Mouse (Mus musculus) hindbrain, embryonic 15.5 days (tissue): ENCODE measurements at regions not wholly inside any gene's neighbourhood (a gene's known extent, or its start where the extent isn't known, plus 50 kb on each side); places are given as distances from the start of the nearest gene placed in this dataset.

Experiments used
- ATAC-seq: fragments of 200-750 bp; cut with Nextera tagmentation; 2 replicates; pipeline ENCODE4 v1.8.0; 2017; ENCODE audit warnings: low read depth, moderate number of reproducible peaks, moderate TSS enrichment; ENCODE audit not compliant: low FRiP score
- H3K27ac ChIP-seq: fragments of 300-500 bp; sonication (generic); replicated peaks from 2 replicates; pipeline ENCODE4 v1.5.1; 2015; ENCODE audit warnings: mild to moderate bottlenecking, inconsistent platforms
- H3K27me3 ChIP-seq: fragments of 300-500 bp; sonication (generic); 2 replicates; pipeline ENCODE4 v1.6.1; 2015; ENCODE audit warnings: control low read depth, inconsistent platforms
- H3K36me3 ChIP-seq: fragments of 300-500 bp; sonication (generic); 2 replicates; pipeline ENCODE4 v1.6.1; 2015; ENCODE audit warnings: control low read depth, inconsistent platforms
- H3K4me1 ChIP-seq: fragments of 300-500 bp; sonication (generic); replicated peaks from 2 replicates; pipeline ENCODE4 v1.6.1; 2015; ENCODE audit warnings: control low read depth, inconsistent platforms
- H3K4me2 ChIP-seq: fragments of 300-500 bp; sonication (generic); 2 replicates; pipeline ENCODE4 v1.6.1; 2015; ENCODE audit warnings: moderate library complexity, mild to moderate bottlenecking, inconsistent platforms
- H3K4me3 ChIP-seq: fragments of 300-500 bp; sonication (generic); 2 replicates; pipeline ENCODE4 v1.5.1; 2015; ENCODE audit warnings: mild to moderate bottlenecking, inconsistent platforms
- H3K9ac ChIP-seq: fragments of 300-500 bp; sonication (generic); 2 replicates; pipeline ENCODE4 v1.6.1; 2015; ENCODE audit warnings: inconsistent platforms
- H3K9me3 ChIP-seq: fragments of 300-500 bp; sonication (generic); 2 replicates; pipeline ENCODE4 v1.6.1; 2016; ENCODE audit warnings: control low read depth, inconsistent platforms
- WGBS: fragments of 180-500 bp; shearing (Covaris S2); methylation state at CpG from one replicate; pipeline ENCODE4 v1.1.7; 2015; 5-methylcytosine and 5-hydroxymethylcytosine counted together

DNA sequence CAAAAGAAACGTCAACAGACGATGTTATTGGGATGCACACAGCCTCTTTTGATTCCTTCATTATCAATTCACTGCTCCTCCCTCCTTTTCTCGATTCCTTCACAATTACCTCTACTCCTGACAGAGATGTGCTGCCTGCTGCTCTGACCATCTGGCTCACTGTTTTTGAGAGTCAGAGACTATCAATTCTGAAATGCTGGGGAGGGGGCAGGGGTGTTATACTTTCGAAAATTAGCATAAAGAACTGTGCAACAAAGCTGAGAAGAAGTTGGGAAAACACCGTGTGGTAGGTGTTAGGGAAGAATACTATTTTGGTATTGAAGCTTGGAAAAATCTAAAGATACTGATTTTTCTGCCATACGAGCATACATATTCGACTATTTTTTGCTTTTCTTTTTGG is 96.4 kb downstream of the Nedd1 start:
- ATAC-seq = no peak
- no peak overlapping the region for H3K4me3 ChIP-seq

DNA sequence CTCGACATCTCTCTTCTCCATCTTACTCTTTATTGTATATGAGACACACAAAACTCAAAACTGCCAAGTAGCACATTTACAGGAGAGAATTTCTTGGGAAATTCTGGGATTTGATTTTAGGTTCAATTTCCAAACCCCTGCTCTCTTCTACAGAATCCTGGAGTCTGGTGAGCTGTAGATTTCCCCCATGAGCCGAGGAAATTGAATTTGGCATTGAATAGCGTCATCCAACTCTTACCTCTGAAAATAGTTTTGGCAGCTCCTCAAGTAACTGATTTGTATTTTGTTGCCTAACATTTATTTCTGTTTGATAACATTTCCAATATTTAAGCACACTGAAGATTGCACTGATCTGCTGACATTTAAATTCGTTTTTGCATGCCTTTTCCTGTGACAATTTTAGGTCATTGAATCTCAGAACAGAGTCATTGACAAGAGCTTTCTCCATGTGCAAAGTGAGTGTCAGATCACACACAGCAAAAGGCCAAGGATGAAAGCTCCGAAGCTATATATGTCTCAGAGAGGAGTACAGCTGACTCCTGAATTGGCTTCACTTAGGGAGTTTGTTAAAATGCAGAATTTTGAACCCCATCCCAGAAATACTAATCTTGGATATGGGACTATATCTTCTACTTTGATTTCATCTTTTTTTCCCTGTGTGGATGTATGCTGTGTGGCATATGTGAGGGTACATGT is 106.4 kb downstream of the Nedd1 start:
- Histone ChIP-seq H3K36me3 (no peaks in the 10 kb centered on the region), H3K27ac (no peak overlapping the region), H3K4me2 (no peak overlapping the region), H3K9ac (no peak overlapping the region), H3K9me3 (no peaks in the 10 kb centered on the region), H3K27me3 (no peaks in the 10 kb centered on the region), H3K4me1 (no peaks in the 10 kb centered on the region), H3K4me3 (no peak overlapping the region)
- no peak for ATAC-seq
- WGBS = 84% methylated on average over 5 of the region's 5 CpGs

More for the DNA sequence above, 96.4 kb downstream of the Nedd1 start:
- Histone ChIP-seq H3K36me3 (no peaks in the 10 kb centered on the region), H3K9me3 (no peaks in the 10 kb centered on the region), H3K9ac (no peak overlapping the region), H3K27ac (no peak overlapping the region), H3K4me2 (no peak overlapping the region), H3K27me3 (no peaks in the 10 kb centered on the region), H3K4me1 (no peaks in the 10 kb centered on the region)
- 61% methylated on average over 7 of the region's 7 CpGs for WGBS

DNA sequence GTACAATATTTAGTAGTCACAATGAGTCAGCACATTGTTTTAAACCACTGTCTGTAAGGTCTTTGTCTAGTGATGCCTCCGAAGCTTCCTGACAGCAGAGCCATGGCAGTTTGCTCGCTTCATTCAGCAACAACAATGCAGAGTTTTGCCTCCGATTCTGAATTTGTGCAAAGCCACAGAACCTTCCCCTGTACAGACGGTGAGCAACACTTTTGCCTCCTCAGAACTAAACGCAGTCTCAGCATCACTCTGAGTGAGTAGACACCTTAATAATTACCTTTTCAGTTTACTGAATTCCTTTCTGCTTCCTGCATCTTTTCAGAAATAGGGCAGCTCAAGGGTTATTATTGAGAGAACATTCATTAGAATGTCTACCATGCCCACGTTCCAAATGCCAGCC is 107.9 kb downstream of the Nedd1 start:
- Histone ChIP-seq H3K4me1 (no peaks in the 10 kb centered on the region), H3K27me3 (no peaks in the 10 kb centered on the region), H3K4me3 (no peak overlapping the region), H3K9ac (no peak overlapping the region), H3K9me3 (no peaks in the 10 kb centered on the region), H3K27ac (no peak overlapping the region), H3K4me2 (no peak overlapping the region), H3K36me3 (no peaks in the 10 kb centered on the region)
- WGBS = 22% methylated on average over 6 of the region's 6 CpGs
- no peak for ATAC-seq

DNA sequence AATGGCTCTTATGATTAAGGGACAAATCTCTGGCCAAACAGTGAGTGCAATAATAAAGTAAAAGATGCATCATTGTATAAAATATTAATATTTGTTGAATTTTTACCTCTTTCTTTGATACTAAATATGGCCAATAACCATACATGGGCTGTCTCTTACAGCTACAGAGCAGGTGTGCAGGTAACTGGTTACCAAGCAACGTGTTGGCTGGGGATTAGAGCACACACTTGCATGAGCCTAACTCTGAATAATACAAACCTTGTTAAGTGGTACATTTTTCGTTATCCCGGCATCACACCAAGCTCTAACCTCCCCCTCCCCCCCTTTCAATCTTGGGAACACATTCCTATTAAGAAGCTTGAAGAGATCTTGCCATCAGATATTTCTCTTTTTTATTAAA is 111.2 kb downstream of the Nedd1 start:
- Histone ChIP-seq H3K4me1 (no peaks in the 10 kb centered on the region), H3K36me3 (no peaks in the 10 kb centered on the region), H3K27me3 (no peaks in the 10 kb centered on the region), H3K27ac (0 out of 2 replicates have a peak overlapping the region, but pooled peaks have one; percentile 20), H3K4me3 (no peak overlapping the region), H3K4me2 (no peak overlapping the region), H3K9ac (no peak overlapping the region), H3K9me3 (no peaks in the 10 kb centered on the region)
- no peak for ATAC-seq
- 79% methylated on average over 3 of the region's 3 CpGs for WGBS

DNA sequence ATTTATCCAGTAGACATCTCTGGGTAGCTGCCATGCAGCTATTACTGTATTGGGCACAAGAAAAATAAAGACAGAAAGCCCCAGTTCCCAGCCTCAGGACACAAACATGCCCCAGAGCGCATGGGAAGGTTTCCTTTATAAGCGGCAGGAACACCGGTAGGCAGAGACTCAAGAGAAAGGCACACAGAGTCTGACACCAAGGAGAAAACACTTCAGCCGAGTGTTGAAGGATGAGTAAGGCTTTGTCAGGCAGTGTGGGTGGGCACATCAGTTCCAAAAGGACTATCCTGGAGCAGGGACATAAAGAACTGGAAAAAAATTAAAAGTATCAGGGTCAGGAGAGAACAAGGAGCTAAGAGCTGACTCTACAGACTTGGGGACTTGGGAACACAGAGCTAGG is 115.5 kb downstream of the Nedd1 start:
- ATAC-seq = no peak
- no peak overlapping the region for H3K9ac ChIP-seq
- 32% methylated on average over 4 of the region's 4 CpGs for WGBS

DNA sequence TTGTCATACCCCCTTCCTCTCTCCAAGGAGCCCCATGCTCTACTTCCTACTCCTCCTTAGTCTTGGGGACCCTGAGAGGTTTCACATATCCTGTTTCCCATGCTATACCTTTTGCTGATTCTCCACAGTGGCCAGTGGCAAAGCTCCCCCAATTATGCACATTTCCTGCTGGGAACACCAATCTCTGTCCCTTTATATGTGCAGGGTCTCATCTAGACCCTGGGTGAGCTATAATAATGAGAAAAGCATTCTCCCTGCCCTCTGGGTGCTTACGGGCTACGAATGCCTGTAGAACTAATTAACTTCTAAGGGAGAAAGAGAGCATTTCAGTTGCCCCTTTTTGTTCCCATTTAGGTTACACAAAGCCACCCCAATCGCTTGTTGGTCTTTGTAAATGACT is 116.6 kb downstream of the Nedd1 start:
- Histone ChIP-seq H3K4me3 (no peak overlapping the region), H3K4me1 (no peaks in the 10 kb centered on the region), H3K9ac (no peak overlapping the region), H3K36me3 (no peaks in the 10 kb centered on the region), H3K4me2 (no peak overlapping the region), H3K9me3 (no peaks in the 10 kb centered on the region), H3K27me3 (no peaks in the 10 kb centered on the region), H3K27ac (no peak overlapping the region)
- no peak for ATAC-seq
- WGBS = 24% methylated on average over 3 of the region's 3 CpGs

More for the DNA sequence above, 115.5 kb downstream of the Nedd1 start:
- H3K4me1 ChIP-seq = no peaks in the 10 kb centered on the region
- no peak overlapping the region for H3K27ac ChIP-seq
- no peak overlapping the region for H3K4me2 ChIP-seq
- no peaks in the 10 kb centered on the region for H3K27me3 ChIP-seq
- H3K4me3 ChIP-seq = no peak overlapping the region
- H3K36me3 ChIP-seq = no peaks in the 10 kb centered on the region
- H3K9me3 ChIP-seq = no peaks in the 10 kb centered on the region

DNA sequence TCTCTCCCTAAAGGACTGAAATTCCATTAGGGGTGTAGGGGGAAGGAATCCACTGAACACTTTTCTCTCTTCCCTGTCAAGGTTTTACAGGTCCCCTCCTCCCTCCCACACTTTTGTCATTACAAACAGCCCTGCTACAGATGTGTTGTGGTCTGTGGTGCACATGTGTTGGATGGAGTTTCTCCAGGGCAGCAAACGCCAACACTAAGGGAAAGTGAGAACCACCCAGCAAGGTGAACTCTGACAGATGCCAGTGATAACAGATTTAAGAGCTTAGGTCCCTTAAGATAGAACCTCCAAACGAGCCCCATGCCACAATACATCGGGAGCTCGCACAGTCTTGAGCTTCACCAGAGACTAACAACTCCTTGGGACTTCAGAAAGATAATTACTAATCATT is 122.1 kb downstream of the Nedd1 start:
- H3K27me3 ChIP-seq = no peaks in the 10 kb centered on the region
- H3K4me3 ChIP-seq = no peak overlapping the region
- no peaks in the 10 kb centered on the region for H3K36me3 ChIP-seq
- no peak overlapping the region for H3K9ac ChIP-seq
- no peak overlapping the region for H3K27ac ChIP-seq
- no peaks in the 10 kb centered on the region for H3K9me3 ChIP-seq
- no peak for ATAC-seq
- 83% methylated on average over 4 of the region's 4 CpGs for WGBS
- H3K4me2 ChIP-seq = no peak overlapping the region
- no peaks in the 10 kb centered on the region; the same call in 1 of the 2 replicates for H3K4me1 ChIP-seq

DNA sequence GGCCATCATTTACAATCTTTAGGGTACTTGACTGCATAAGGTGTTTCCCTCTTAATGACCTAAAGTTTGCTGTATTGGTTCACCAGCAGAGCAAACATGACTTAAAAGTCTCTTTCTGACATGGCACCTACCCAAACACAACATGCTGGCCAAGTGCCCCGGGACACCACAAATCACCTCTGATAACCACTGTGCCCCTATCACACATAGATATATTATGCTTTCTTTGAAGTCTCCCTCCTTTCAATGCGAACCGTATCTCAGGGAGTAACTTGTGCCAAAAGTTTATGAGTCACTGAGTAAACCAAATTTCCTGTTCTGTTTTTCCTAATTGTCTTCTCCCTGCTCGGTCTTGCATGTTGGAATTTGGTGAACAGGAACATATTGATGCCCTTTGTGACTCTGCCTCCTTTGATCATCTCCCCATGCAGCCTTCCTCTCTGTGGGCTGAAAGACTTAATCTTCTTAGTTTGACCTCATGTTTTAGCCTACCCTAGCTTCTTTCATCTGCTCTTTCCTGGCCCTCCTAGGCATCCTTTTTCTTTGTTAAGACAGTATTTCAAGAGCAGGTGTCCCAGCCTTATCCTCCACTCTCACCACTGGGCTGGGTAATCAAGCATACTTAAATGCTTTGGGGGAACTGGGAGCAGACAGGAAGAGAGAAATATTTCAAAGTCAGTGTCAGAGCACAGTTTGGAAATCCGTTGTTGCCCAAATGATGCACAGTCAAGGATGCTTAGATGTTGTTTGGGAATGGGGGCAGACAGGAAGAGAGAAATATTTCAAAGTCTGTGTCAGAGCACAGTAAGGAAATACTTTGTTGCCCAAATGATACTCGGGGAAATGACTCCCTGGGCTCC is 126.5 kb downstream of the Nedd1 start:
- Histone ChIP-seq H3K27ac (no peak overlapping the region), H3K36me3 (no peaks in the 10 kb centered on the region), H3K4me2 (no peak overlapping the region), H3K9me3 (no peaks in the 10 kb centered on the region), H3K9ac (no peak overlapping the region), H3K4me3 (no peak overlapping the region), H3K27me3 (no peaks in the 10 kb centered on the region), H3K4me1 (no peaks in the 10 kb centered on the region; the same call in 1 of the 2 replicates)
- 22% methylated on average over 6 of the region's 6 CpGs for WGBS
- ATAC-seq = no peak

DNA sequence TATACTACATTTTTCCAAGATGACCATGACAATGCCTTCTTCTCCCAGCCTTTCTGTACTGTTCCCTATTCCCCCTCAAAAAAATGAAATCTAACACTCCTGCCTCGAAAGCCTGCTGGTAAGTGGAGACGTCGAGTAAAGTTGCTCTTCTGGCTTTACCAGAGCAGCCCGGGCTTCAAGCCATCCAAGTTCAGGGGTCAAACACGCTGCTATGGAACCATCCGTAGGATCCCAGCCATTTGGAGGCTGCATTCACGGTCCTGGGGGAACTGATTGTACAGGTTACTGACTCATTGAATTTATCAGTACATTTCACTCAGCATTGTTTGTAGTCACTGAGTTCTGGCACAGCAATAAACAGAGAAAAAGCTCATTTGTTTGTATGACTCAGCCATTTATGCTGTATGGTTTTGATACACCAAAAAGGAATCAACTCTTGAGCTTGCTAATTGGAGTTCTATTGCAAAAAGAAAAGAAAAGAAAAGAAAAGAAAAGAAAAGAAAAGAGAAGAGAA is 128.2 kb downstream of the Nedd1 start:
- H3K4me2 ChIP-seq = no peak overlapping the region
- whole genome bisulfite sequencing = 52% methylated on average over 7 of the region's 7 CpGs
- no peaks in the 10 kb centered on the region for H3K9me3 ChIP-seq
- H3K36me3 ChIP-seq = no peaks in the 10 kb centered on the region
- H3K4me3 ChIP-seq = no peak overlapping the region
- H3K4me1 ChIP-seq = no peaks in the 10 kb centered on the region; the same call in 1 of the 2 replicates
- ATAC-seq = no peak
- no peaks in the 10 kb centered on the region for H3K27me3 ChIP-seq
- H3K9ac ChIP-seq = no peak overlapping the region
- no peak overlapping the region for H3K27ac ChIP-seq

DNA sequence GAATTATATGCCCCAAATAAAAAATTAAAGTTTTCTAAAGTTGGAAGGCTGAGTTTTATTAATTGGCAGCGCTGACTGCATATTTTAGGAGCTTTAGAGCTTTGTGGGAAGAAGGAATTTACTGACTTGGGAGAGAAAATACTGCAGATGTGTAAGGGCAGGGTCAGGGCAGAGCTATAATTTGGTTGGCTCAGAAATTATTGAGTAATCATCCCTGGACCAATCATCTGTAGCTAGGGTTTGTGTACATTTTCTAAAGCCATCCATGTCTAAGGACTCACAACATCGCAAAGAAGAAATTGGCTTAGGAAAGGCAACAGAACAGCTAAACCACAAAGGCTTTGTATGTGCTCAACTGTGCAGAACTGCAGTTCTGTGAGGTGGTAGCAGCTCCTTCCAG is 143.3 kb downstream of the Nedd1 start:
- Histone ChIP-seq H3K4me1 (no peaks in the 10 kb centered on the region), H3K9ac (no peak overlapping the region), H3K36me3 (no peaks in the 10 kb centered on the region), H3K4me2 (no peak overlapping the region), H3K27me3 (no peaks in the 10 kb centered on the region), H3K27ac (no peak overlapping the region), H3K4me3 (no peak overlapping the region), H3K9me3 (no peaks in the 10 kb centered on the region)
- ATAC-seq = no peak
- 86% methylated on average over 2 of the region's 2 CpGs for WGBS

DNA sequence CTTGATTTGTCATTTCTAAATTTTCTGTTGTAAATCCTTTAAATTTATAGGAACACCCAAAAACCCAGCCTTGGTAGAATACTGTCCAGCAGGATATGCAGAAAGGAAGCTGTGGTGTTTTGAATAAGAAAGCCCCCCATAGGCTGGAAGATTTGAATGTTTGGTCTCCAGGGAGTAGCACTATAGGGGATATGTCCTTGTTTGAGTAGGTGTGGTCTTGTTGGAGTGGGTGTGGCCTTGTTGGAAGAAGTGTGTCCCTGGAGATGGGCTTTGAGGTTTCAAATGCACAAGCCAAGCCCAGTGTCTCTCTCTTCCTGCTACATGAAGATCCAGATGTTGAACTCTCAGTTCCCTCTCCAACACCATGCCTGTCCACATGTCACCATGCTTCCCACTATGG is 151.7 kb downstream of the Nedd1 start:
- Histone ChIP-seq H3K9ac (no peak overlapping the region), H3K4me2 (no peak overlapping the region), H3K9me3 (no peaks in the 10 kb centered on the region), H3K4me3 (no peak overlapping the region), H3K36me3 (no peaks in the 10 kb centered on the region), H3K4me1 (no peaks in the 10 kb centered on the region), H3K27ac (no peak overlapping the region), H3K27me3 (no peaks in the 10 kb centered on the region)
- no peak for ATAC-seq

DNA sequence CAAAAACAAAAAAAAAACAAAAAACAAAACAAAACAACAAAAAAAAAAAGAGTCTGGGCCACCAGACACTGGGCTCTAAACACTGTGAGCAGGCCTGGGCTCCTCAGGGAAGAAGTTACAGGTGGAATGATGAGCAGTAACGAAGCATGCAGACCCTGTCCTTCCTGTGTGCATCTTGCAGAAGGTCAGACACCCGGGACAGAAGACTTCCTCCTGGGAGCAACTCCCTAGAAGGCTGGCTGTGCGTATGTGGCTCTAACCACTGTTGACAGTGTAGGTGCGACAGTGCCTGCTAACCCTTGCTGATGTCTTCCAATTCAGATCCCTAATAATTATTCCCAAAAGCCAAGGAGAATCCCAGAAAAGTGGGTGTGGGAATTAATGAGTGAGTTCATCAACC is 164.8 kb downstream of the Nedd1 start:
- Histone ChIP-seq H3K9me3 (no peaks in the 10 kb centered on the region), H3K4me3 (no peak overlapping the region), H3K27me3 (no peaks in the 10 kb centered on the region), H3K4me2 (no peak overlapping the region), H3K36me3 (no peaks in the 10 kb centered on the region), H3K4me1 (peaks cover 19% of the 10 kb centered on the region), H3K27ac (peak overlapping the region; percentile 40; the same call in 1 of the 2 replicates), H3K9ac (no peak overlapping the region)
- ATAC-seq = no peak
- 39% methylated on average over 4 of the region's 4 CpGs for WGBS
